In the genomic region with DNA sequence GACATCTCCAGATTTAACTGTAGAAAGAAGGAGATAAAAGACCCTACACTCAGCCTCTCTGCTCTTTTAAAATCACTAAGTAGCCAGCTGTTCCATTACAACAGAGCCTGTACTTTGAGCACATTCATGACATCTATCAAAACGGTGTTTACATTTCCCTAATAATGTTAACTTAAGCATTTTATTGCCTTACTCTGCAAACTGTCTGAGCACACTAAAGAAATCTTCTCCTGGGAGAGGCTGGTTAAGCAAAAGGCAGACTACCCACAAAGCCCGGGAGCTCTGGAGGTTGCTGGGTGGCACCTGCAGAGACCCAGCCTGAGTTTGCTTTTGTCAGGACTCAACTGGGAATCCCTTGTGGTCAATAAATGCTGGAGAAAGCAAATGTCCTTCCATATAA, we compare ENCODE assay signal across 32 mouse cellular contexts.
DNase-seq lines count a peak whose midpoint lies in the region; ATAC-seq and TF ChIP-seq lines count a peak whose summit lies in the region.
"Had no signal": no experiment of that assay in that cellular context is flagged by ENCODE, and none has a peak within 500 bp of the region (broad histone marks: within the 10 kb centered on the region; RNA-seq: fewer than 3 reads in every experiment).

No protein-coding gene starts in this region.

- no peak overlapping the region for H3K4me3 ChIP-seq in lung, embryonic 15.5 days
- no peak overlapping the region for H3K4me3 ChIP-seq in intestine, postnatal 0 days (ENCODE audit: low read depth, low read length)
- no peak overlapping the region for H3K4me3 ChIP-seq in kidney, embryonic 14.5 days (ENCODE audit: low read length)
- H3K4me3 ChIP-seq: erythroblast, embryonic 14.5 days; heart, embryonic 13.5 days; hindbrain, embryonic 10.5 days; hindbrain, embryonic 15.5 days; kidney, embryonic 15.5 days; layer of hippocampus, adult 2 months; left cerebral cortex, adult 2 months; limb, embryonic 15.5 days; liver, embryonic 15.5 days; midbrain, embryonic 15.5 days had no signal

- H3K36me3 ChIP-seq in lung, embryonic 15.5 days = no peaks in the 10 kb centered on the region
- H3K36me3 ChIP-seq in intestine, postnatal 0 days (ENCODE audit: control insufficient read depth, insufficient read depth) = no peaks in the 10 kb centered on the region
- H3K36me3 ChIP-seq in kidney, embryonic 14.5 days (ENCODE audit: control insufficient read depth, insufficient read depth, low read length) = no peaks in the 10 kb centered on the region
- H3K36me3 ChIP-seq: heart, embryonic 13.5 days; hindbrain, embryonic 10.5 days; hindbrain, embryonic 15.5 days; kidney, embryonic 15.5 days; limb, embryonic 15.5 days; liver, embryonic 15.5 days; midbrain, embryonic 15.5 days had no signal

- no peak overlapping the region for H3K27ac ChIP-seq in lung, embryonic 15.5 days
- H3K27ac ChIP-seq in intestine, postnatal 0 days (ENCODE audit: low read depth, low read length) = no peak overlapping the region
- no peak overlapping the region for H3K27ac ChIP-seq in kidney, embryonic 14.5 days (ENCODE audit: low read depth, low read length)
- H3K27ac ChIP-seq: heart, embryonic 13.5 days; hindbrain, embryonic 10.5 days; hindbrain, embryonic 15.5 days; kidney, embryonic 15.5 days; layer of hippocampus, adult 2 months; left cerebral cortex, adult 2 months; limb, embryonic 15.5 days; liver, embryonic 15.5 days; midbrain, embryonic 15.5 days had no signal

- no peak for TF ChIP-seq CTCF in intestine, postnatal 0 days (IDR thresholded peaks at IDR 0.05; ENCODE audit: low read depth)

- H3K9me3 ChIP-seq in lung, embryonic 15.5 days = no peaks in the 10 kb centered on the region
- H3K9me3 ChIP-seq in intestine, postnatal 0 days (ENCODE audit: control insufficient read depth) = no peaks in the 10 kb centered on the region
- H3K9me3 ChIP-seq in kidney, embryonic 14.5 days (ENCODE audit: control insufficient read depth, low read length) = no peaks in the 10 kb centered on the region
- H3K9me3 ChIP-seq: heart, embryonic 13.5 days; hindbrain, embryonic 10.5 days; hindbrain, embryonic 15.5 days; kidney, embryonic 15.5 days; limb, embryonic 15.5 days; liver, embryonic 15.5 days; midbrain, embryonic 15.5 days had no signal

- ATAC-seq in lung, embryonic 15.5 days (ENCODE audit: borderline replicate concordance, extremely low read depth, low FRiP score, low TSS enrichment) = peak; percentile 49; the same call in 1 of the 2 replicates
- peak; percentile 47; the same call in 1 of the 2 replicates for ATAC-seq in intestine, postnatal 0 days
- no peak for ATAC-seq in kidney, embryonic 14.5 days (ENCODE audit: low FRiP score, low TSS enrichment)
- ATAC-seq: forebrain, postnatal 0 days; inflammation-experienced regulatory T-cells, adult 6 months; midbrain, embryonic 15.5 days had no signal

- no peaks in the 10 kb centered on the region for H3K27me3 ChIP-seq in lung, embryonic 15.5 days
- H3K27me3 ChIP-seq in intestine, postnatal 0 days (replicated peaks; ENCODE audit: control insufficient read depth, insufficient read depth, low read length) = no peaks in the 10 kb centered on the region
- no peaks in the 10 kb centered on the region for H3K27me3 ChIP-seq in kidney, embryonic 14.5 days (ENCODE audit: control insufficient read depth, insufficient read depth, low read length)
- H3K27me3 ChIP-seq: CH12.LX; heart, embryonic 13.5 days; hindbrain, embryonic 15.5 days; kidney, embryonic 15.5 days; limb, embryonic 15.5 days; liver, embryonic 15.5 days; midbrain, embryonic 15.5 days had no signal

- no peak overlapping the region for H3K9ac ChIP-seq in lung, embryonic 15.5 days
- H3K9ac ChIP-seq in intestine, postnatal 0 days (ENCODE audit: low read depth, low read length) = no peak overlapping the region
- H3K9ac ChIP-seq in kidney, embryonic 14.5 days (ENCODE audit: low read depth, low read length) = no peak overlapping the region
- H3K9ac ChIP-seq: forebrain, postnatal 0 days; heart, embryonic 13.5 days; hindbrain, embryonic 15.5 days; kidney, embryonic 15.5 days; limb, embryonic 15.5 days; liver, embryonic 15.5 days; midbrain, embryonic 15.5 days had no signal

- peak; percentile 1 for DNase-seq in embryo, embryonic 11 days
- no peak for DNase-seq in embryo, embryonic 9.5 days (ENCODE audit: extremely low spot score)
- no peak for DNase-seq in lung, postnatal 25 days (ENCODE audit: low spot score)
- DNase-seq in ZHBTc4 (ENCODE audit: low read depth, low spot score) = peak; percentile 22
- DNase-seq in spleen, postnatal 10 days (ENCODE audit: low spot score in 2 of 2) = no peak
- DNase-seq: adrenal gland, postnatal 10 days; cerebellum, adult 11 months; cerebellum, adult 9-11 months; forebrain, postnatal 0 days; gastrocnemius, postnatal 10 days; heart, postnatal 10 days; kidney, postnatal 36 days; lung, postnatal 14 days; right cerebral cortex, adult 18-20 months; right cerebral cortex, postnatal 4 days; thymus, adult 18-20 months; thymus, postnatal 25 days had no signal

- 0 out of 2 replicates have a peak, but pooled peaks cover 4% of the 10 kb centered on the region for H3K4me1 ChIP-seq in lung, embryonic 15.5 days
- H3K4me1 ChIP-seq in intestine, postnatal 0 days (replicated peaks; ENCODE audit: control insufficient read depth, insufficient read depth, low read length) = no peaks in the 10 kb centered on the region
- H3K4me1 ChIP-seq in kidney, embryonic 14.5 days (ENCODE audit: control insufficient read depth, insufficient read depth, low read length) = no peaks in the 10 kb centered on the region
- H3K4me1 ChIP-seq: heart, embryonic 13.5 days; hindbrain, embryonic 10.5 days; hindbrain, embryonic 15.5 days; kidney, embryonic 15.5 days; limb, embryonic 15.5 days; liver, embryonic 15.5 days; midbrain, embryonic 15.5 days had no signal

- WGBS in lung, embryonic 15.5 days = 27% methylated on average over 2 of the region's 2 CpGs
- WGBS in intestine, postnatal 0 days = 6% methylated on average over 2 of the region's 2 CpGs
- 30% methylated on average over 2 of the region's 2 CpGs for WGBS in kidney, embryonic 14.5 days

- no peak overlapping the region for H3K4me2 ChIP-seq in lung, embryonic 15.5 days
- no peak overlapping the region for H3K4me2 ChIP-seq in intestine, postnatal 0 days (replicated peaks; ENCODE audit: low read depth)
- H3K4me2 ChIP-seq in kidney, embryonic 14.5 days (replicated peaks; ENCODE audit: low read depth, low read length) = no peak overlapping the region
- H3K4me2 ChIP-seq: heart, embryonic 13.5 days; hindbrain, embryonic 15.5 days; kidney, embryonic 15.5 days; limb, embryonic 15.5 days; liver, embryonic 15.5 days; midbrain, embryonic 15.5 days had no signal

Comparison
In these comparisons a context has a peak if more than half of its experiments do, and no peak if none do; other contexts are left out.
1. DNase-seq: peak in embryo, embryonic 11 days (single experiment) and ZHBTc4 (single experiment); none in embryo, embryonic 9.5 days (single experiment), lung, postnatal 25 days (single experiment) and spleen, postnatal 10 days (0 of 2).